Mouse (Mus musculus) urinary bladder, postnatal 36 days (tissue): ENCODE results near the gene Prkar1a.

ENCODE experiments used
- DNase-seq, 2 experiments: peaks; one replicate each; pipeline ENCODE4 v3.0.0; 2022; ENCODE audit warnings: low spot score in 2 of 2, mixed read lengths in 1 of 2

The Prkar1a gene

GRCm38 (mm10) chr11:109649206-109649605 lies at the start of gene Prkar1a:
Gene Prkar1a (plus strand): TSS chr11:109649405.
- no peak for DNase-seq

- no peak for DNase-seq
Observed at GRCm38 (mm10) chr11:109607600-109607999, 41.6 kb upstream of the Prkar1a start.

- DNase-seq, result no peak
Observed at GRCm38 (mm10) chr11:109608976-109609625, 40.1 kb upstream of the Prkar1a start.

- no peak for DNase-seq
Observed at GRCm38 (mm10) chr11:109610046-109610794, 39.0 kb upstream of the Prkar1a start.

GRCm38 (mm10) chr11:109610795-109611302 lies 38.4 kb upstream of the Prkar1a start:
- no peak for DNase-seq

- DNase-seq, result peak; percentile 99 to 100
Observed at GRCm38 (mm10) chr11:109611303-109612149, 37.7 kb upstream of the Prkar1a start, which contains the start of gene Wipi1. Gene Wipi1 (minus strand): TSS chr11:109611967.

- DNase-seq, result no peak
Observed at GRCm38 (mm10) chr11:109612871-109613529, 36.2 kb upstream of the Prkar1a start.

GRCm38 (mm10) chr11:109615286-109615685 lies 33.9 kb upstream of the Prkar1a start:
- no peak for DNase-seq

GRCm38 (mm10) chr11:109616352-109616751 lies 32.9 kb upstream of the Prkar1a start:
- no peak for DNase-seq

GRCm38 (mm10) chr11:109616766-109617165 lies 32.4 kb upstream of the Prkar1a start:
- DNase-seq, result no peak

- DNase-seq, result peak in 1 of 2 experiments; percentile 57
Observed at GRCm38 (mm10) chr11:109619055-109619454, 30.1 kb upstream of the Prkar1a start.

GRCm38 (mm10) chr11:109620356-109620755 lies 28.8 kb upstream of the Prkar1a start:
- DNase-seq, result no peak

GRCm38 (mm10) chr11:109621183-109621582 lies 28.0 kb upstream of the Prkar1a start:
- DNase-seq, result peak in 1 of 2 experiments; percentile 41

GRCm38 (mm10) chr11:109622518-109623037 lies 26.6 kb upstream of the Prkar1a start:
- DNase-seq, result no peak

- DNase-seq, result no peak
Observed at GRCm38 (mm10) chr11:109623238-109623637, 26.0 kb upstream of the Prkar1a start.

GRCm38 (mm10) chr11:109627648-109628047 lies 21.6 kb upstream of the Prkar1a start:
- no peak for DNase-seq

GRCm38 (mm10) chr11:109628099-109628498 lies 21.1 kb upstream of the Prkar1a start:
- no peak for DNase-seq

GRCm38 (mm10) chr11:109629021-109629521 lies 20.1 kb upstream of the Prkar1a start:
- no peak for DNase-seq

GRCm38 (mm10) chr11:109634928-109635327 lies 14.3 kb upstream of the Prkar1a start:
- DNase-seq, result no peak

GRCm38 (mm10) chr11:109635871-109636395 lies 13.3 kb upstream of the Prkar1a start:
- DNase-seq, result no peak
